Mouse (Mus musculus): ENCODE data around the gene Smim4. TPM values are rescaled to one million over a fixed set of nuclear protein-coding genes. Genes with fewer than 3 reads are reported as not detected.

Gene Smim4
- total RNA-seq, 2 experiments from 2014 or later: 61.8 to 205 TPM

Other genes starting within 250 kb of the Smim4 start
- 0.52 and 1.4 TPM in 2 replicates for gene Mustn1, start 249.8 kb downstream of the Smim4 start, total RNA-seq (2014; fragmentation: Nextera tagmentation)
- 1.2 TPM in 1 of 2 replicates, not detected in the other for gene Mustn1, start 249.8 kb downstream of the Smim4 start, total RNA-seq (2017)
- not detected in 2 replicates for gene Itih4, start 242.5 kb downstream of the Smim4 start, total RNA-seq (2014; fragmentation: Nextera tagmentation)
- gene Itih4, start 242.5 kb downstream of the Smim4 start, total RNA-seq (2017): not detected in 2 replicates
- not detected in 2 replicates for gene Itih3, start 205.2 kb downstream of the Smim4 start, total RNA-seq (2014; fragmentation: Nextera tagmentation)
- gene Itih3, start 205.2 kb downstream of the Smim4 start, total RNA-seq (2017): not detected in 2 replicates
- not detected in 2 replicates for gene Itih1, start 185.7 kb downstream of the Smim4 start, total RNA-seq (2014; fragmentation: Nextera tagmentation)
- not detected in 2 replicates for gene Itih1, start 185.7 kb downstream of the Smim4 start, total RNA-seq (2017)
- gene Nek4, start 177.6 kb downstream of the Smim4 start, total RNA-seq (2014; fragmentation: Nextera tagmentation): 7.8 and 8.2 TPM in 2 replicates
- gene Nek4, start 177.6 kb downstream of the Smim4 start, total RNA-seq (2017): 8.3 and 10.7 TPM in 2 replicates
- gene Glt8d1, start 127.6 kb downstream of the Smim4 start, total RNA-seq (2014; fragmentation: Nextera tagmentation): 41.3 and 42.4 TPM in 2 replicates
- 19.3 and 44.1 TPM in 2 replicates for gene Glt8d1, start 127.6 kb downstream of the Smim4 start, total RNA-seq (2017)
- gene Spcs1, start 127.3 kb downstream of the Smim4 start, total RNA-seq (2014; fragmentation: Nextera tagmentation): 188 and 214 TPM in 2 replicates
- gene Spcs1, start 127.3 kb downstream of the Smim4 start, total RNA-seq (2017): 91.6 and 97.9 TPM in 2 replicates
- gene Pbrm1, start 109.8 kb downstream of the Smim4 start, total RNA-seq (2014; fragmentation: Nextera tagmentation): 64.6 and 83.6 TPM in 2 replicates
- 75.7 and 82.9 TPM in 2 replicates for gene Pbrm1, start 109.8 kb downstream of the Smim4 start, total RNA-seq (2017)
- 442 and 595 TPM in 2 replicates for gene Gnl3, start 109.8 kb downstream of the Smim4 start, total RNA-seq (2014; fragmentation: Nextera tagmentation)
- 624 and 645 TPM in 2 replicates for gene Gnl3, start 109.8 kb downstream of the Smim4 start, total RNA-seq (2017)
- gene Nt5dc2, start 2.1 kb upstream of the Smim4 start, total RNA-seq (2014; fragmentation: Nextera tagmentation): 82.3 and 91.5 TPM in 2 replicates
- gene Nt5dc2, start 2.1 kb upstream of the Smim4 start, total RNA-seq (2017): 49.2 and 87.0 TPM in 2 replicates
- 0.20 and 0.37 TPM in 2 replicates for gene Stab1, start 39.7 kb upstream of the Smim4 start, total RNA-seq (2014; fragmentation: Nextera tagmentation)
- gene Stab1, start 39.7 kb upstream of the Smim4 start, total RNA-seq (2017): not detected in 2 replicates
- 1.8 TPM in 1 of 2 replicates, not detected in the other for gene Tnnc1, start 79.4 kb upstream of the Smim4 start, total RNA-seq (2014; fragmentation: Nextera tagmentation)
- gene Tnnc1, start 79.4 kb upstream of the Smim4 start, total RNA-seq (2017): not detected in 2 replicates
- gene Nisch, start 88.0 kb upstream of the Smim4 start, total RNA-seq (2014; fragmentation: Nextera tagmentation): 144 and 164 TPM in 2 replicates
- gene Nisch, start 88.0 kb upstream of the Smim4 start, total RNA-seq (2017): 67.7 and 77.9 TPM in 2 replicates
- gene Sema3g, start 88.9 kb upstream of the Smim4 start, total RNA-seq (2014; fragmentation: Nextera tagmentation): not detected in 2 replicates
- gene Sema3g, start 88.9 kb upstream of the Smim4 start, total RNA-seq (2017): not detected in 2 replicates
- gene Phf7, start 122.4 kb upstream of the Smim4 start, total RNA-seq (2014; fragmentation: Nextera tagmentation): 10.2 and 23.0 TPM in 2 replicates
- 9.8 and 15.7 TPM in 2 replicates for gene Phf7, start 122.4 kb upstream of the Smim4 start, total RNA-seq (2017)
- gene Bap1, start 122.5 kb upstream of the Smim4 start, total RNA-seq (2014; fragmentation: Nextera tagmentation): 42.7 and 43.6 TPM in 2 replicates
- gene Bap1, start 122.5 kb upstream of the Smim4 start, total RNA-seq (2017): 65.4 and 67.9 TPM in 2 replicates
- gene Dnah1, start 194.9 kb upstream of the Smim4 start, total RNA-seq (2014; fragmentation: Nextera tagmentation): 0.59 TPM in 1 of 2 replicates, not detected in the other
- 0.04 TPM in 1 of 2 replicates, not detected in the other for gene Dnah1, start 194.9 kb upstream of the Smim4 start, total RNA-seq (2017)
- 36.1 and 45.5 TPM in 2 replicates for gene Capn7, start 207.7 kb upstream of the Smim4 start, total RNA-seq (2014; fragmentation: Nextera tagmentation)
- gene Capn7, start 207.7 kb upstream of the Smim4 start, total RNA-seq (2017): 64.5 and 81.7 TPM in 2 replicates

All from megakaryocyte-erythroid progenitor cell, adult 5-6 weeks (primary cell).